Mouse (Mus musculus): Measurements from ENCODE around the gene Ush2a.

DNA sequence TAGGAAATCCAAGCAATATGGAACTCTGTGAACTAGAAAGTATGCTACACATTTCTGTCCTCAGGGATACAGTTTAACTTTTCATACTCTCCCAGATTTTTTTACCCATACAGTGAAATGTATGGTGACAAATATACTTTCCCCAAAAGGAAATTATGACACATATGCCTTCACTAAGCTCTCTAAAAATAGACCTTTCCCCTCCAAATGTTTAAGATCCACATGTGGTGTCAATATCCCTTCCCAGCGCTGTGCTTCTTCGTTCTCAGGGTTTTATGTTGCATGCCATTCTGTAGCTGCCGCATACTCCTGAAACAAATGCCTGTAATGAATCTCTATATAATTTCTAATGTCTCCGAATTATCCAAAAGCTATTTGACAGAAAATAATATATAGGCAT is 58.4 kb downstream of the Ush2a start:
- TF ChIP-seq POLR2A (IDR thresholded peaks at IDR 0.05; ENCODE audit: control insufficient read depth, low read depth, low read length) (no peak), CTCF (IDR thresholded peaks at IDR 0.05; ENCODE audit: control insufficient read depth, insufficient read depth, insufficient replicate concordance, low read depth, low read length) (no peak)
